9 mouse cellular contexts compared by ENCODE assay signal in the genomic region with DNA sequence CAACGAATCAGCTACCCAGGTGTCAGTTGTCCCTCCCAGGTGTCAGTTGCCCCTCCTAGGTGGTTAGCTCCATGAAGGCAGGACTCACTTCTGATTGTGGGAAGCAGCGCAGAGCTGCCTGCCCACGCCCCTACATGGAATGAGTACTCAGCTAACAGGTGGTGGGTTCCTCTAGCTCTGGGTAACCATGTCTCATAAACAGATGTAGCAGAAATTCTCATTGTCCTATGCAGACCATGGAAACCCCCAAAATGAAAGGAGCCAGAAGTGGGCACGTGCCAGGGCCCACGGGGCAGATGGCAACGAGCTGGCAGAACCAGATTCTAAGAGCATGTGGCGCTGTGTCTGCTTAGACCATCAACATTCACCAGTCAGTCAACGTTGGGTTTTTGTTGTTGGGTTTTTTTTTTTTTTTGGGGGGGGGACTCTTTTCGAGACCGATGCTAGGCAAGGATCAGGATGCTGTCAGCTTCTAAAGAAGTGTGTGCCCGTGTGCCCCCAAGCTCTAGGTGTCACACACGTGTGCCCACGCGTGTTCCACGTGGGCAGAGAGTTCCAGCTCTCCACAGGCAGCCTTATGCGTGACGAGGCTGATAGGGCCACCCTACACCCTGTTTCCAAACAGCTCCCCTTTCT. TPM values are rescaled to one million over a fixed set of nuclear protein-coding genes. Genes with fewer than 3 reads are reported as not detected.
DNase-seq lines count a peak whose midpoint lies in the region; ATAC-seq and TF ChIP-seq lines count a peak whose summit lies in the region.
"Had no signal": no experiment of that assay in that cellular context is flagged by ENCODE, and none has a peak within 500 bp of the region (broad histone marks: within the 10 kb centered on the region; RNA-seq: fewer than 3 reads in every experiment).

No protein-coding gene starts in this region.

- no peaks in the 10 kb centered on the region for H3K36me3 ChIP-seq in lung, embryonic 14.5 days (ENCODE audit: insufficient read depth)
- H3K36me3 ChIP-seq in hindbrain, embryonic 14.5 days (replicated peaks; ENCODE audit: control insufficient read depth, insufficient read depth), result no peaks in the 10 kb centered on the region
- no peaks in the 10 kb centered on the region for H3K36me3 ChIP-seq in liver, embryonic 14.5 days (replicated peaks; ENCODE audit: control insufficient read depth, insufficient read depth, low read depth)

- no peak for DNase-seq in lung, embryonic 14.5 days
- DNase-seq in lung, adult 18-20 months, result no peak
- peak; percentile 58 for DNase-seq in hindbrain, embryonic 14.5 days (ENCODE audit: low spot score)
- no peak for DNase-seq in liver, embryonic 14.5 days (ENCODE audit: low read depth in 3 of 3, low spot score in 3 of 3)
- no peak for DNase-seq in spleen, postnatal 4 days (ENCODE audit: low spot score in 2 of 2)
- no peak for DNase-seq in spleen, postnatal 10 days (ENCODE audit: low spot score in 2 of 2)
- no peak for DNase-seq in gastrocnemius, postnatal 25 days

- H3K4me2 ChIP-seq in lung, embryonic 14.5 days, result peak overlapping the region; percentile 78
- H3K4me2 ChIP-seq in hindbrain, embryonic 14.5 days (replicated peaks), result peak overlapping the region; percentile 90
- peak overlapping the region; percentile 64 for H3K4me2 ChIP-seq in liver, embryonic 14.5 days (ENCODE audit: low read depth)

- no peak for TF ChIP-seq EP300 in liver, embryonic 14.5 days (IDR thresholded peaks at IDR 0.05; ENCODE audit: low read depth)

- H3K4me1 ChIP-seq in lung, embryonic 14.5 days (ENCODE audit: insufficient read depth), result 0 out of 2 replicates have a peak, but pooled peaks cover 3% of the 10 kb centered on the region
- H3K4me1 ChIP-seq in brown adipose tissue, adult 24 weeks (ENCODE audit: control insufficient read depth, insufficient read depth, insufficient read length, low read length), result peaks cover 2% of the 10 kb centered on the region; the same call in 1 of the 2 replicates
- H3K4me1 ChIP-seq in hindbrain, embryonic 14.5 days (replicated peaks; ENCODE audit: control insufficient read depth, insufficient read depth, low read length), result peaks cover 35% of the 10 kb centered on the region
- H3K4me1 ChIP-seq in liver, embryonic 14.5 days (replicated peaks; ENCODE audit: control insufficient read depth in 2 of 2, insufficient read depth in 2 of 2, low read length in 1 of 2), result peaks cover 19 to 31% of the 10 kb centered on the region in 2 experiments

- no peaks in the 10 kb centered on the region for H3K9me3 ChIP-seq in lung, embryonic 14.5 days (ENCODE audit: low read depth, low read length)
- no peaks in the 10 kb centered on the region for H3K9me3 ChIP-seq in hindbrain, embryonic 14.5 days (ENCODE audit: control insufficient read depth, low read length)
- no peaks in the 10 kb centered on the region for H3K9me3 ChIP-seq in liver, embryonic 14.5 days (ENCODE audit: control insufficient read depth, low read length)

- no peak overlapping the region; the same call in 1 of the 2 replicates for H3K27ac ChIP-seq in lung, embryonic 14.5 days (ENCODE audit: low read depth)
- no peak overlapping the region for H3K27ac ChIP-seq in brown adipose tissue, adult 24 weeks (replicated peaks; ENCODE audit: low read depth, low read length)
- H3K27ac ChIP-seq in hindbrain, embryonic 14.5 days, result peak overlapping the region; percentile 87
- no peak overlapping the region for H3K27ac ChIP-seq in liver, embryonic 14.5 days

- peaks cover 23% of the 10 kb centered on the region; the same call in 1 of the 2 replicates for H3K27me3 ChIP-seq in lung, embryonic 14.5 days (ENCODE audit: insufficient read depth, low read length)
- no peaks in the 10 kb centered on the region for H3K27me3 ChIP-seq in hindbrain, embryonic 14.5 days (ENCODE audit: control insufficient read depth, insufficient read depth, low read length)
- H3K27me3 ChIP-seq in liver, embryonic 14.5 days (ENCODE audit: control insufficient read depth, insufficient read depth, low read length), result peaks cover 50% of the 10 kb centered on the region

- H3K9ac ChIP-seq in lung, embryonic 14.5 days, result peak overlapping the region; percentile 27; the same call in 1 of the 2 replicates
- H3K9ac ChIP-seq in hindbrain, embryonic 14.5 days, result peak overlapping the region; percentile 75
- no peak overlapping the region for H3K9ac ChIP-seq in liver, embryonic 14.5 days (replicated peaks)

- 3% methylated on average over 17 of the region's 17 CpGs for WGBS in lung, embryonic 14.5 days
- WGBS in hindbrain, embryonic 14.5 days, result 5% methylated on average over 17 of the region's 17 CpGs
- 6% methylated on average over 17 of the region's 17 CpGs for WGBS in liver, embryonic 14.5 days (ENCODE audit: insufficient replicate concordance)

- no peak for TF ChIP-seq CTCF in lung, embryonic 14.5 days (IDR thresholded peaks at IDR 0.05; ENCODE audit: low read depth)
- no peak for TF ChIP-seq CTCF in liver, embryonic 14.5 days (IDR thresholded peaks at IDR 0.05; ENCODE audit: low read depth)

- ATAC-seq in lung, embryonic 14.5 days (ENCODE audit: insufficient read depth), result no peak
- ATAC-seq in hindbrain, embryonic 14.5 days (ENCODE audit: low FRiP score), result peak; percentile 24; the same call in 1 of the 2 replicates
- ATAC-seq in liver, embryonic 14.5 days (ENCODE audit: insufficient read depth), result no peak; the same call in 1 of the 2 replicates

- peak overlapping the region; percentile 36 for H3K4me3 ChIP-seq in lung, embryonic 14.5 days (ENCODE audit: low read depth, low read length)
- H3K4me3 ChIP-seq in brown adipose tissue, adult 24 weeks (ENCODE audit: insufficient read depth, low read depth, low read length), result peak overlapping the region; percentile 28
- peak overlapping the region; percentile 39 for H3K4me3 ChIP-seq in hindbrain, embryonic 14.5 days (replicated peaks; ENCODE audit: low read length)
- peak overlapping the region; percentile 29 to 37 for H3K4me3 ChIP-seq in liver, embryonic 14.5 days (ENCODE audit: insufficient read depth in 1 of 2, low read depth in 2 of 2, low read length in 2 of 2)

RNA-seq across cellular contexts. Expression of gene Asic1, which starts 6.1 kb away (rescaled TPM):
- polyA plus RNA-seq in lung, embryonic 14.5 days (2014; fragmentation: Nextera tagmentation; extraction: Ambion mirVana), result 0.54 and 0.83 TPM in 2 replicates
- polyA plus RNA-seq in brown adipose tissue, adult 24 weeks (2012; ENCODE audit: insufficient read depth, insufficient read length, missing spikeins), result not detected in 2 replicates
- 49.7 and 51.7 TPM in 2 replicates for polyA plus RNA-seq in hindbrain, embryonic 14.5 days (2014; fragmentation: Nextera tagmentation; extraction: Ambion mirVana)
- 0.15 and 0.34 TPM in 2 replicates for polyA plus RNA-seq in liver, embryonic 14.5 days (2012; rRNA removed)
- 0.04 and 0.06 TPM in 2 replicates for polyA plus RNA-seq in liver, embryonic 14.5 days (2014; fragmentation: Nextera tagmentation; extraction: Ambion mirVana)
- under 1 TPM; 0.08 to 0.61 TPM for total RNA-seq in gastrocnemius, postnatal 25 days (2021)

RNA-seq across cellular contexts. Expression of gene Racgap1, which starts 12.6 kb away (rescaled TPM):
- 153 and 157 TPM in 2 replicates for polyA plus RNA-seq in lung, embryonic 14.5 days (2014; fragmentation: Nextera tagmentation; extraction: Ambion mirVana)
- 1.9 TPM in 1 of 2 replicates, not detected in the other for polyA plus RNA-seq in brown adipose tissue, adult 24 weeks (2012; ENCODE audit: insufficient read depth, insufficient read length, missing spikeins)
- 44.9 and 51.3 TPM in 2 replicates for polyA plus RNA-seq in hindbrain, embryonic 14.5 days (2014; fragmentation: Nextera tagmentation; extraction: Ambion mirVana)
- polyA plus RNA-seq in liver, embryonic 14.5 days (2012; rRNA removed), result 41.6 and 53.5 TPM in 2 replicates
- polyA plus RNA-seq in liver, embryonic 14.5 days (2014; fragmentation: Nextera tagmentation; extraction: Ambion mirVana), result 51.1 and 55.4 TPM in 2 replicates
- 1 to 10 TPM; 1.3 to 2.1 TPM for total RNA-seq in gastrocnemius, postnatal 25 days (2021)

RNA-seq across cellular contexts. Expression of gene Smarcd1, which starts 37.8 kb away (rescaled TPM):
- 52.5 and 63.5 TPM in 2 replicates for polyA plus RNA-seq in lung, embryonic 14.5 days (2014; fragmentation: Nextera tagmentation; extraction: Ambion mirVana)
- 14.9 and 17.4 TPM in 2 replicates for polyA plus RNA-seq in brown adipose tissue, adult 24 weeks (2012; ENCODE audit: insufficient read depth, insufficient read length, missing spikeins)
- 93.2 and 107 TPM in 2 replicates for polyA plus RNA-seq in hindbrain, embryonic 14.5 days (2014; fragmentation: Nextera tagmentation; extraction: Ambion mirVana)
- polyA plus RNA-seq in liver, embryonic 14.5 days (2012; rRNA removed), result 6.7 and 6.9 TPM in 2 replicates
- polyA plus RNA-seq in liver, embryonic 14.5 days (2014; fragmentation: Nextera tagmentation; extraction: Ambion mirVana), result 4.4 and 4.8 TPM in 2 replicates
- total RNA-seq in gastrocnemius, postnatal 25 days (2021), result 1 to 10 TPM; 4.6 to 5.9 TPM

RNA-seq across cellular contexts. Expression of gene Gm17349, which starts 41.2 kb away (rescaled TPM):
- polyA plus RNA-seq in lung, embryonic 14.5 days (2014; fragmentation: Nextera tagmentation; extraction: Ambion mirVana), result not detected in 2 replicates
- polyA plus RNA-seq in brown adipose tissue, adult 24 weeks (2012; ENCODE audit: insufficient read depth, insufficient read length, missing spikeins), result not detected in 2 replicates
- not detected in 2 replicates for polyA plus RNA-seq in hindbrain, embryonic 14.5 days (2014; fragmentation: Nextera tagmentation; extraction: Ambion mirVana)
- not detected in 2 replicates for polyA plus RNA-seq in liver, embryonic 14.5 days (2012; rRNA removed)
- polyA plus RNA-seq in liver, embryonic 14.5 days (2014; fragmentation: Nextera tagmentation; extraction: Ambion mirVana), result not detected in 2 replicates
- total RNA-seq in gastrocnemius, postnatal 25 days (2021), result 1 to 10 TPM in 1 of 2 experiments, not detected in 1; 1.6 TPM
- total RNA-seq: neutrophil, adult 5-6 weeks had no signal

RNA-seq across cellular contexts. Expression of gene Gpd1, which starts 53.2 kb away (rescaled TPM):
- polyA plus RNA-seq in lung, embryonic 14.5 days (2014; fragmentation: Nextera tagmentation; extraction: Ambion mirVana), result 0.31 and 0.58 TPM in 2 replicates
- 4,943 and 5,428 TPM in 2 replicates for polyA plus RNA-seq in brown adipose tissue, adult 24 weeks (2012; ENCODE audit: insufficient read depth, insufficient read length, missing spikeins)
- polyA plus RNA-seq in hindbrain, embryonic 14.5 days (2014; fragmentation: Nextera tagmentation; extraction: Ambion mirVana), result 2.0 and 2.2 TPM in 2 replicates
- 8.1 and 9.1 TPM in 2 replicates for polyA plus RNA-seq in liver, embryonic 14.5 days (2012; rRNA removed)
- 5.2 and 5.3 TPM in 2 replicates for polyA plus RNA-seq in liver, embryonic 14.5 days (2014; fragmentation: Nextera tagmentation; extraction: Ambion mirVana)
- total RNA-seq in gastrocnemius, postnatal 25 days (2021), result 100 to 1,000 TPM; 415 to 536 TPM
- total RNA-seq: neutrophil, adult 5-6 weeks had no signal

Comparison
In these comparisons a context has a peak if more than half of its experiments do, and no peak if none do; other contexts are left out.
1. RNA of gene Asic1, which starts 6.1 kb away (polyA plus RNA-seq): 49.7 to 51.7 TPM in hindbrain, embryonic 14.5 days; 0.54 to 0.83 TPM in lung, embryonic 14.5 days, 0.04 to 0.34 TPM in liver, embryonic 14.5 days and not detected in brown adipose tissue, adult 24 weeks; every median in the first group is over 10 times any median in the second.
2. RNA of gene Racgap1, which starts 12.6 kb away (polyA plus RNA-seq): 153 to 157 TPM in lung, embryonic 14.5 days, 41.6 to 55.4 TPM in liver, embryonic 14.5 days and 44.9 to 51.3 TPM in hindbrain, embryonic 14.5 days; 1.9 TPM in brown adipose tissue, adult 24 weeks; every median in the first group is over 10 times any median in the second.
3. Peak in every context shown above with its lines, with median percentiles within 50 percentile points of each other: H3K4me2 ChIP-seq and H3K4me3 ChIP-seq.